In genomic region chr4:101717367-101718121, GRCm38 (mm10) we compare ENCODE assay signal across 7 mouse cellular contexts. TPM values are rescaled to one million over a fixed set of nuclear protein-coding genes. Genes with fewer than 3 reads are reported as not detected.
DNase-seq lines count a peak whose midpoint lies in the region; ATAC-seq lines count a peak whose summit lies in the region.

Lepr (plus strand) TSS chr4:101717404.

- intact Hi-C loops in heart, postnatal 36 days (cut with DNase I): no loop called here

- under 1% methylated on average over 48 of the region's 50 CpGs for WGBS in embryonic facial prominence, embryonic 14.5 days
- WGBS in limb, embryonic 10.5 days: under 1% methylated on average over 50 of the region's 50 CpGs
- WGBS in midbrain, embryonic 16.5 days: under 1% methylated on average over 50 of the region's 50 CpGs

- H3K27ac ChIP-seq in embryonic facial prominence, embryonic 14.5 days (replicated peaks; ENCODE audit: low read depth, low read length): no peak within 1 kb of the TSS
- peak within 1 kb of the TSS; percentile 77 for H3K27ac ChIP-seq in limb, embryonic 10.5 days
- no peak within 1 kb of the TSS for H3K27ac ChIP-seq in midbrain, embryonic 16.5 days (ENCODE audit: low read length)

- H3K27me3 ChIP-seq in embryonic facial prominence, embryonic 14.5 days (replicated peaks; ENCODE audit: control insufficient read depth, insufficient read depth, low read length): peaks cover 9% of the 10 kb centered on the region; the same call in 1 of the 2 replicates
- peaks cover 32% of the 10 kb centered on the region for H3K27me3 ChIP-seq in limb, embryonic 10.5 days (ENCODE audit: low read depth, poor library complexity, severe bottlenecking)
- H3K27me3 ChIP-seq in midbrain, embryonic 16.5 days (ENCODE audit: control insufficient read depth, insufficient read depth, low read depth, low read length): peaks cover 13% of the 10 kb centered on the region

- peak within 1 kb of the TSS; percentile 53 for H3K4me3 ChIP-seq in embryonic facial prominence, embryonic 14.5 days (ENCODE audit: low read depth, low read length)
- peak within 1 kb of the TSS; percentile 56 for H3K4me3 ChIP-seq in limb, embryonic 10.5 days
- H3K4me3 ChIP-seq in midbrain, embryonic 16.5 days (ENCODE audit: low read depth, low read length): peak within 1 kb of the TSS; percentile 55

- H3K9ac ChIP-seq in embryonic facial prominence, embryonic 14.5 days (ENCODE audit: low read depth, low read length): peak within 1 kb of the TSS; percentile 65
- peak within 1 kb of the TSS; percentile 66 for H3K9ac ChIP-seq in midbrain, embryonic 16.5 days (ENCODE audit: low read depth, low read length)

- peak within 1 kb of the TSS; percentile 93 for H3K4me2 ChIP-seq in embryonic facial prominence, embryonic 14.5 days (ENCODE audit: low read depth, low read length)
- H3K4me2 ChIP-seq in midbrain, embryonic 16.5 days (ENCODE audit: low read length): peak within 1 kb of the TSS; percentile 100

- H3K4me1 ChIP-seq in embryonic facial prominence, embryonic 14.5 days (ENCODE audit: control insufficient read depth, insufficient read depth, low read length): peaks cover 10% of the 10 kb centered on the region; the same call in 1 of the 2 replicates
- H3K4me1 ChIP-seq in limb, embryonic 10.5 days: peaks cover 16% of the 10 kb centered on the region
- peaks cover 10% of the 10 kb centered on the region for H3K4me1 ChIP-seq in midbrain, embryonic 16.5 days (ENCODE audit: control insufficient read depth, insufficient read depth, low read length)

- no peaks in the 10 kb centered on the region for H3K36me3 ChIP-seq in embryonic facial prominence, embryonic 14.5 days (ENCODE audit: control insufficient read depth, insufficient read depth, low read length)
- no peaks in the 10 kb centered on the region for H3K36me3 ChIP-seq in limb, embryonic 10.5 days
- no peaks in the 10 kb centered on the region for H3K36me3 ChIP-seq in midbrain, embryonic 16.5 days (ENCODE audit: control insufficient read depth, insufficient read depth, low read length)

- no peak for DNase-seq in urinary bladder, adult 2 months (ENCODE audit: low spot score)
- DNase-seq in urinary bladder, postnatal 10 days (ENCODE audit: low spot score): no peak
- peak; percentile 45 for DNase-seq in embryonic facial prominence, embryonic 14.5 days (ENCODE audit: low spot score)
- peak; percentile 18 to 32 for DNase-seq in heart, postnatal 36 days
- DNase-seq in limb, embryonic 10.5 days (ENCODE audit: low spot score): peak; percentile 56
- DNase-seq in urinary bladder, postnatal 25 days (ENCODE audit: low spot score): no peak

- peak; percentile 60 for ATAC-seq in embryonic facial prominence, embryonic 14.5 days (ENCODE audit: low read depth)
- peak; percentile 68 for ATAC-seq in midbrain, embryonic 16.5 days

- no peaks in the 10 kb centered on the region for H3K9me3 ChIP-seq in embryonic facial prominence, embryonic 14.5 days (ENCODE audit: control insufficient read depth, low read length)
- H3K9me3 ChIP-seq in limb, embryonic 10.5 days (replicated peaks): no peaks in the 10 kb centered on the region
- no peaks in the 10 kb centered on the region for H3K9me3 ChIP-seq in midbrain, embryonic 16.5 days (replicated peaks; ENCODE audit: control insufficient read depth, low read length, poor library complexity, severe bottlenecking)

RNA-seq across cellular contexts. Expression of gene Lepr, which starts in this region (rescaled TPM):
- polyA plus RNA-seq in urinary bladder, adult 2 months (2012; rRNA removed): 16.9 and 20.1 TPM in 2 replicates
- polyA plus RNA-seq in embryonic facial prominence, embryonic 14.5 days (2014; fragmentation: Nextera tagmentation; extraction: Ambion mirVana): 16.0 and 16.2 TPM in 2 replicates
- 1 to 10 TPM; 3.5 to 4.5 TPM for total RNA-seq in heart, postnatal 36 days (2021)
- 1.3 and 3.2 TPM in 2 replicates for polyA plus RNA-seq in limb, embryonic 10.5 days (2016; fragmentation: Nextera tagmentation; extraction: Ambion mirVana)
- 2.5 and 3.6 TPM in 2 replicates for polyA plus RNA-seq in midbrain, embryonic 16.5 days (2015; fragmentation: Nextera tagmentation; extraction: Ambion mirVana)

Comparison
In these comparisons a context has a peak if more than half of its experiments do, and no peak if none do; other contexts are left out.
1. DNase-seq: peak in embryonic facial prominence, embryonic 14.5 days (single experiment), heart, postnatal 36 days (2 of 2) and limb, embryonic 10.5 days (single experiment); none in urinary bladder, adult 2 months (single experiment), urinary bladder, postnatal 10 days (single experiment) and urinary bladder, postnatal 25 days (single experiment).
2. Peak in every context shown above with its lines, with median percentiles within 50 percentile points of each other: H3K4me3 ChIP-seq.